Mouse (Mus musculus): ENCODE measurements around the gene Arcn1.
A peak's percentile ranks its signal among the peaks of the same experiment; 100 is the strongest.

The Arcn1 gene

DNA sequence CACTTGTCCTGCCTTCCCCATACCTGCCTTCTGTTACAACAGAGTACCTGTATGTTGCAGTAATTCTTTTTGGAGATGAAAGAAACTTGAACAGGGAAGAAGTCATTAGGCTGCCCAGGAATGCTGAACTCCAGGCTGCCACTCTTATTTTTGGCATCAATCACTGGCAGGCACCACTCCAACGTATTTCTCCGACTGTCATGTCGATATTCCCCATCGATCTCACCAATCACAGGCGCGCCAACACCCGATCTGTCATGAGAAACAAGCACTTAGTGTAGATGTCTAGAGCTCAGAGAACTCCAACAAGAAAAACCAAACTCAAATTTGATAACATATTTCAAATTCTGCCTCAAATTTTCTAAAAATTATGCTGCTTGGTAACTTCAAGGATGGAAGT is 22.3 kb downstream of the Arcn1 start:
- DNase-seq (ENCODE audit: low spot score) = no peak

DNA sequence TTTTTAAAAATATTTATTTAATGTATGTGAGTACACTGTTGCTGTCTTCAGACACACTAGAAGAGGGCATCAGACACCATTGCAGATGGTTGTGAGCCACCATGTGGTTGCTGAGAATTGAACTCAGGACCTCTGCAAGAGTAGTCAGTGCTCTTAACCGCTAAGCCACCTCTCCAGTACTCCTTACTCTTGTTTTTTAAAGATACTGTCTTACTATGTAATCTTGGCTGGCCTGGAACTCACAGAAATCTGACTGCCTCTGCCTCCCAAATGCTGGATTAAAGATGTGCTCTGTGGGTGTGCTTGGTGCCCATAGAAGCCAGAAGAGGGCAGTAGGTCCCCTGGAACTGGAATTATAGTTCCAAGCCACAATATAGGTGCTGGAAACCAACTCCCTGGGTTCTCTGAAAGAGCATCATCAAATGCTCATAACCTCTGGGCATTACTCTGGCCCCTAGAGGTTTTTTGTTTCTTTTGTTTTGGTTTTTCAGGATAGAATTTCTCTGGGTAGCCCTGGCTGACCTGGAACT is 26.9 kb downstream of the Arcn1 start:
- no peak for DNase-seq (ENCODE audit: low spot score)

DNA sequence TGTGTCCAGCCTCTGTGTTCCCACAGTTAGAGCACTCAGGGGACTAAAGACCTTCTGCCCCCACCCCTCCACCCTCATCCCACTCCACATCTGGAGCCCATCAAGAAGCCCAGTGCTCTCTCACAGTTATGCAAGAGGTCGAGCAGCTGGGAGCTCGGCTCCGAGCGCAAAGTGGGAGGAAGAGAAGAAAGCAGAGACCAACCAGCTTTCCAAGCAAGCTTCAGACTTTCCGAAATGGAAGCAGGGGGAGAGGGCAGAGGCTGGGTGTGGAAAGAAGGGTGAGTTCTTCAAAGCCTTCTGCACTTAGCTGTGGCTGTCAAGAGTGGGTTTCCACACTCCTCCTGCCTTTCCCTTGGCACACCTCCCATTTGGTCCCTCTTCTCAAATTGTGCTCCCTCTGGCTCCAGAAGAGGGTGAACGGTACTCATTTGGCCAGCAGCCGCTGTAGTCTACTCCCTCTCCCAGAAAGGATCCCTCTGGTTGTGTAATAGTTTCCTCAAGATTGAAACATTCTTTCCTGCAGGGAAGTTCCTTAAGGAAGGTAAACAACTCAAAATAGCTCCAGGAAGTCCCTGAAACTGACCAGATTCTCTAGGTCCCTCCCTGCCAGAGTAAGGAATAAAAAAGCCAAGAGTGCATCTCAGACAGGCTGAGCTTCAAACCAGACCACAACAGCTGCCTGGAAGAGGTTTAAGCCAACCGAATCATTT is 30.2 kb downstream of the Arcn1 start:
- DNase-seq (ENCODE audit: low spot score) = no peak

DNA sequence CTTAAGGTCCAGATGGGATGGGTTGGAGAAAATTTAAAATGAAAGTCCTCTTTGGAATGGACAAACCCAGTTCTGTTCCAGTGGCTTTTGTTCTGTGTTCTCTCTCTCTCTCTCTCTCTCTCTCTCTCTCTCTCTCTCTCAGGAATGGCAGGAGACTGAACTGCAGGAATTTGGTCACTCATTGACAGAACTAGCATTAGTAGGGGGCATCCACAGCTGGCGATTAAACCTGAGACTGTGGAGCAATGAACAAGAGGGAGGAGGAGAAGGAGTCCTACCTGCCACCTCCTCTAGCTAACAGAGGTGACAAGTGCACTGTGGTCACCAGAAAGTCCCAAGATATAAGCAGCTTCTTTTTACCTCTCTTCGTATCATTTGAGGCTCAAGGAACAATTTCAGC is 31.3 kb downstream of the Arcn1 start:
- DNase-seq (ENCODE audit: low spot score) = no peak

DNA sequence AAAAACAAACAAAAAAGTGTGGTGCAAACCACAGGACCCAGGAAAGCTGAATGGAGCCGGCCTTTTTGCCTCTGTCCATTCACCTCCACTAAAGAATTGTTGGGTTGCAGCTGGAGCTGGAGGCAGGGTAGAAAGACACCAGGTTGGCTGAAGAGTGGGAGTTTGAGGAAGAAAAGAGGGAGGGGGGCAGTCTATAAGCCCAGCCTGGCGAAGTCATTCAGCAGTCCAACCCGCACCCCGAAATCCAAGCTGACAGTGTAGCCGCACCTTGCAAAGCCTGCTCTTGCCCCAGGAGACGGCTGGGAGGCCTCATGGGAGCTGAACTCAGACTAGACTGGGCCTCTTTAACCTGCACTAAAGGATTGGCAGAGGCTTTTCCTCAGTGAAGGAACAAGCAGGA is 31.8 kb downstream of the Arcn1 start:
- no peak for DNase-seq (ENCODE audit: low spot score)

DNA sequence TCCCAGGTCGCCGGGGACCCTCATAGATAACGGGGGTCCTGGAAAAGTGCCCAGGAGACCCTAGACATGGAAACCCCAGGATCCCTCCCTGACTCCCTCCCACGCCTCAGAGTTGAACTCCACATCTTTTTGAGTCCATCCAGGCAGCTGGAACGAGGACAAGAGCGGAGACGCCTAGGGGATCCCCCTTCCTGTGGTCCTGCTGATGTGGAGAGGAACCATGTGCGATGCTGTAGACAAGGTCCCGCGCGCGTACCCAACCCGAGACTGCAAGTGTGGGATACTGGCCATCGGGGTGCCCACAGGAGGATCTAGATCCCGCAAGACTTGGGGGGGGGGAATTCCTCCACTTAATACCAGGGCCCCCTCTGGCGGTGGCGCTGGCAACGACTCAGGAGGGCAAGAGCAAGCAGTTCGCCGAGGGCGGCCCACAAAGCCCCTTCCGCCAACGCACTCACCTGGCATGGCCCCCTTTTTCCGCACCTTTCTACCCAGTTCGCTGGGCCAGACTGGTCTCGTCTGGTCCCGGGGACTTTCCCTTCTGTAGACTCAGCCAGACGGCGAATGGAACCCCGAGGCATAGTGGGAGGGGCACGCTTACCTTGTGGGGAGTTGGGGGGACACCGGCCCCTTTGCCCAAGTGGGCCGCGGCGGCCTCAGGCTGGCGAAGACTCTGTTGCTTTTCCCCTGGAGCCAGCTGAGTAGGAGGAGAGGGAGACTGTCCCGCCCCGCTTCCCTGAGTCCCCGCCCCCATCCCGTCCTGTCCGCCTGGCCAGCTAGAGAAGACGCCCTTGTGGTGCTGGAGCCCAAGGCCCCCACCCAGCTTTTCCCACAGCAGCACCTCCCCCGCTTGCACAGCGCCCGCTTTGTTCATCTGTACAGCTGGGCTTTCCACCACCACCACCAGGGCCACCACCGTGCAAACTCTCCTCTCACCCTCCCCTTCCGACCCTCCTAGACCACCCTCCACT is 32.8 kb downstream of the Arcn1 start, which contains the start of gene Phldb1:
Phldb1 (minus strand) TSS at position 675 of the 971 bp plus-strand sequence.
- no peak for DNase-seq (ENCODE audit: low spot score)

DNA sequence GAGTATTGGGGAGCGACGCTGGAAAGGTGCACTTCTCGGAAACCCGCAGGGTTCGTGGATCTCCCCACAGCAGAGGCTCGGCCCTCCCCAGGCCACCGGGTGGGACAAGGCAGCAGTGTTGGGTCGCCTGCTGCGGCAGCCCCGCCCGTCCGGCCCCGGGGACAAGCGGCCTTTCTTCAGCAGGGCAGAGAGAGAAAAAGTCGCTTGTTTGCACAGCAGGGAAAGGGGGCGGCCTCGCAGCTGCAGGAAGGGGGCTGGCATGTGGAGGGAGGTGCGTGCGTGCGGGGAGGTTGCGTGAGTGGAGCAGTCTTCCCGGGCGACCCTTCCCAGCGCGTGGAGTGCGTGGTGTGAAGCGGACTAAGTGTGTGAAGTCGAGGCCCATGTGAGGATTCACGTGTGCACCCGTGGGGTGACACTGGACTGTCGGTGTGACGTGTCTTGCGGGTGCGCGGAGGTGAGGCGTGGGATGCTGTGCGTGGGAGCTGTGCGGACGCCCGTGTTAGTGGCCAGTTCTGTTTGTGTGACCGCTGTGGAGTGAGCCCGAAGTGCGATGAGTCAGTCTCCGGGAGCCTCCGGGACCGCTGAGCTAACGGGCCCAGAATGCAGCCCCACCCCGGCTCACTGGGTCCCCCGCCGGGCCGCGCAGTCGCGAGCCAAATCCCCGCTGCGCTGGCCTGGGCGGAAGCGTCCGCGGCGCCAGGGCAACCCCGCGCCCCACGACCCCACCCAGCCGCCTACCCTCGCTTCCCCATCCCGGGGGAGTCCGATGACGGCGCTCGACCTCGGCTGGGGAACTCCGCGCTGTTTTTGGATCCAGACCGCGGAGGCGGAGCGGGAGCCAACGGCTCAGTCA is 33.7 kb downstream of the Arcn1 start:
- no peak for DNase-seq (ENCODE audit: low spot score)

DNA sequence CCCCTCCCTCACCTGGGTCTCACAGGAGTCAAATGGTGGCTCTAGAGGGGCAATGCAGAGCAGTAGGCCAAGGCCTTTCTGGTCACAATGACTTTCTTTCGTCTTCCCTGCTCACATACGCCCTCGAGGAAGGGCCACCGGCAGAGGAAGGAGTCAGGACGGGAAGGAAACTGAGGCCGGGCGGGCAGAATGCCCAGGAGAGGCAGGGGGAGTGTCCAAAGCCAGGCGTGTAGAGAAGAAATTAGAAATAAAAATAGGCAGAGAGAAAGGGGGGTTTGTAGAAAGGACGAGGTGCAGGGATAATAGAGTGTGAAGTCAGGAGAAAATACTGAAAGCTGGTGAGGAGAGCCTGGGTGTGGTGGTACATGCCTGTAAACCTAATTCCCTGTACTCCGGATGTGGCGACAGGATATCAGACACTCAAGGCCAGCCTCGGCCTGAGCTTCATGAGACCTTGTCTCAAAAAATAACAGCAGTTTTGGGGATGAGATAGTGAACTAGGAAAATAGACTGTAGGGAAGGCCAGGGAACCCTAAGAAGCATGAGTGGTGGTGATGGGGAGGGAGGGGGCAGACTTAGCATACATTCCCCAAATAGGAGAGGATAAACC is 34.6 kb downstream of the Arcn1 start:
- DNase-seq (ENCODE audit: low spot score) = no peak

DNA sequence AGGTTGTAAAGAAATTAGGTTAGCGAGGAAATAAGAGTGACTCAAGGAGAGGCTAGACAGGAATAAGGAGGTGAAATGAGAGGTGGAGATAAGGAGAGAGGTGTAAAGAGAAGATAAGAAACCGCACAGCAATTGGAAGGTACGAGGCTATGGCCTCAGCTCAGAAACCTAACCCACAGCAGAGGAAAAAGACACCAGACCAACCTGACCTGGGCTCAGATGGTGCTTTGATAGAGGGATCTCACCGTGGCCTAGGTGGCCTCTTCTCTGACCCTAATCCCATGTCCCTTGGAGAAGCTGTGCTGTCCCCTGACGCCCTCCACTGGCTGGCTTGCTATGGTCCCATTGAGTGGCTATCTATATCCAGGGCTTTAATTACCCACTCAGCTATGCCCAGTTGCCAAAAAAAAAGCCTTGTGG is 35.5 kb downstream of the Arcn1 start:
- no peak for DNase-seq (ENCODE audit: low spot score)

DNA sequence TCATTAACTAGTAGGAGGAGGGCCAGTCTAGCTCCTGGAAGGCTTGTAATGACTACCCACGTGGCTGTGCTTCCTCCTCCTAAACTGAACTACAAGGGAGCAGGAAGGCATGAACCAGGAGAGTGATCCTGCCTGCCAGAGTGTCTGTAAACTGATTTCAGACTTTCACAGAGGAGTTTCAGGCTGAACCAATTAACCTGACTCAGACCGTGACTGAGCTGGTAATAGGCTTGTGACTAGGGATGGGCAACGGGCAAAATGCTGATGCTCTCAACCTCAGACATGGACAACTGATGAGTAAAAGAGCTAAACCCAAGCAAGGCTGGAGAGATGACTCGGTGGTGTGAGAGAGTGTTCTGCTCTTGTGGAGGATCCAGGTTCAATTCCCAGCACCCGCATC is 40.2 kb downstream of the Arcn1 start:
- DNase-seq (ENCODE audit: low spot score) = no peak

DNA sequence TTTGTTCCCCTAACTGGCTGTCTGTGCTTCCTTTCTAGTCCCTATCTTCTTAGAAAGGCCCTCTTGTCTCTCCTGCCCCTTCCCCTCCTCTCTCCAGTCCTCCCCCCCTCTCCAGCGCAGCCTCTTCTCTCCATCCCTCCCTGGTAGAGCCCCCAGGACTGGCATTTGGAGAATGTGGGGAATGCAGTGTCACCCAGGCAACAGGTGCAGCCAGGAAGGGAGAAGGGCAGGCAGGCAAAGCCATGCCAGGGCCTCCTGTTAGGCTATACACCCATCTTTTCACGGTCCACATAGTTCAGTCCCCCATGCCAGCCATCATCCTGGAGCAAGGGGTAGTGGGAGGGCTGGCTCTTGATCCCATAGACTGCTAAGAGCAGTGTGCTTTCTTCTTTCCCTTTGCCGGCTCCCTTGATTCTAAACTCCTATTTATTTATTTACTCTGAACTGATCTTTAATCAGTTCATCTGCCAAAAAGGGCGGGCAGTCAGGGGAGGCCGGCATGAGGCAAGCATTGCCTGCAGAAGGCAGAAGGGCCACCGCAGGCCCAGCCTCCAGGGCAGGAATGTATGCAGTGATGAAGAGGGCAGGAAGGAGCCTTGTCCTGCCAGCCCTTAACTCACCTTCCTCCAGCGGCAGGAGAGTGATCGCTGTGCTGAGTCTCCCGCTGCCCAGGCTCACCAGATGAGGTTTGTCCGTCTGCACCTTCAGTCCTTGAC is 41.1 kb downstream of the Arcn1 start:
- no peak for DNase-seq (ENCODE audit: low spot score)

DNA sequence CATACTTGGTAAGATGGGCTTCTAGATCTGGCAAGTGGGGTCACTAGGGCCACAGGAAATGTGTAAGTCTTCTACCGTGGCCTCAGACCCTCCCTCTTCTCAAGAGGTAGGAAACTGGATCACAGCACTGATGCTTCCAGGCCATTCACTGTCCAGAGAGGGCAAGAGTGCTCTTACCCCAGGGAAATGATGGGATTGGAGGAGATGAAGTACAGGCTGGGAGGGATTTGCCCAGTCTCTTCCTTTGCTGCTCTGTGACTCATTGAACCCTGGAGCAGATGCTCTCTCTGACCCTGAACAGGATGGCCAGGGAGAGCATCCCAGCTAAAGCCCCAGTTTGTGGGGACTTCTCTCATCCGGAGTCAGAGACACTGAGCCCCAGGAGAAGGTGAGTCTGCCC is 43.0 kb downstream of the Arcn1 start:
- no peak for DNase-seq (ENCODE audit: low spot score)

DNA sequence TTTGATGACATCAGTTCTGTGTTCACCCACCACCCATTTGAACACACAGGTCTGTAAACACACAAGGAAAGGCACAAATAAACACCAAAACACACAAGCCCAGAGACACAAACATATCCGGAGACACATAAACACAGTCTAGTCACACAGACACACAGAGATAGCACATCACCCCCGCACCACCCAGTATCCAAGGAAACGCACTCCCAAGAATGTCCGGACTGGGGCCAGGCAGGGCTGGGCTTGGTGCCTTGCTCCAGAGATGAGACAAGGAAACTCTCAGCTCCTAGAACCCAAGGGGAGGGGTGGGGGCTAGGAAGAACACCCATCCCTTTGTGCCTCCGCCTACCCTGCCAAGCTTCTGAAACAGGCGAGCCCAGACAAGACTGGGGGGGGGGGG is 43.4 kb downstream of the Arcn1 start:
- no peak for DNase-seq (ENCODE audit: low spot score)

DNA sequence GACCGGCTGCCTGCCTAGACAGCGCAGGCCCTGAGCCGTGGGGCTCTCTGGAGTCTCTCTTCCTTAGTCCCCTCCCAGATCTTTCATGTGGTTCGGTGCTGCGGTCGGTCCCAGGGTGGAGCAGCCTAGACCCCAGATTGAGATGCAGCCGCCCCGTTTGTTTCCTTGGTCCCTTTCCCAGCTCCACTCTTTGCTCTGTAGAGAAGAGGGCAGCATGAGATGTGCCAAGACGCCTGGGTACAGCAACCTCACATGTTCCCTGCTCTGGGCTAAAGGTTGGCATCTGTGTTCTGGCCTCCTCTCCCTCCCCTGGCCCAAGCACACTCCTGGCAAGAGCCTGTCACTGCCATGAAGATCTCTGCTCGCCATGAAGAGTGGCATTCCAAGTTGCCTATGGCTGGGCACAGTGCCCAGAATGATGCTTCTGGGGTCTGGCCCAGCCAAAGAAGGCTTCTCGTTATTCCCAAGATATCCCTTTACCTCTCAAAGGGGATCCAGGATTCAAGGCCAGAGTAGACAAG is 44.1 kb downstream of the Arcn1 start:
- no peak for DNase-seq (ENCODE audit: low spot score)

DNA sequence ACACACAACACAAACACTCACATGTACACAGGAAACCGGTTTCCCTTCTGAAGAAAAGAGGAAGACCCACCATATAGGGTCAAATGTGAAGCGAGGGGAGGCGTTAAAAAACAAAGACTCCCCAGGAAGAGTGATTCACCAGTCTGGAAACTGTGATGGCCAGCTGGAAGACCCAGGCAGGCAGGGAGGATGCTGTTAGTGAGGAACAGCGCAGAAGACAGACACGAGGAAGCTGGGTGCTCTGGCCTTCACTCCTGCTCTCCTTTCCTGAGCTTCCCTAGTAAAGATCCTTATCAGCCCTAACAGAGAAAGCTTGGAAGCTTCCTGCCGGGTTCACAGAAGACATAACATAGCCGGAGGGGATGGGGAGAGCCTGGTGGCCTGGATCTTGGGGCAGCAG is 44.6 kb downstream of the Arcn1 start:
- DNase-seq (ENCODE audit: low spot score) = no peak

DNA sequence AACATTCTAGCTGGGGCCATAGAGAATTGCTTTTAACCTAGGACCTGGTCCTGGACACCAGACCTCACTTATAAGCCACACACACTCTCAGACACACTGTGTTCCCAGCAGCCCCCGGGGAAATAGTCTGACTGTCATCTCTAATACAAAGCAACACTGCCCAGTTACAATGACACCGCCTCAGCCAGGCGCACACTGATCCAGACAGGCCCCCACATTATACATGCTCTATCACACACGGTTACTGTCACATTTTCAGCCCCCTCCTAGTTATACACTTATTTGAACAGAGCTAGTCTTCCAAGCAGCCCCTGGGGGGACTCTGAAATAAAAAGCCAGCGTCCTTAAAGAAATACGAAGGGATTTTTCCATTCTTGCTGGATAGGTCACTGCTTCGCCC is 45.1 kb downstream of the Arcn1 start:
- DNase-seq (ENCODE audit: low spot score) = no peak

DNA sequence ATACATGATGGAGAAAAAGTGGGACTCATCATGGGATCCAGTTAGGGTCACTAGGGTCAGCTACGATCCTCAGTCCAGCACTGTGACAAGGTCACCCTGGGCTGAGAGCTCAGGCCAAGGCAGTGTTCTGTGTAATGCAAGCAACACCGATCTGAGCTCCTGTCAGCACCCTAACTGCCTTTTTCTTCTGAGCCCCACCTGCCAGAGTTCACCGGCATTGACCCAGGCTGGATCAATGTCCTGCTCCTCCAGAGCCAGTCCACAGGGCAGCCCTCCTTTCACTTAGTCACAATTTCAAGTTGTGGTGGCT is 45.8 kb downstream of the Arcn1 start:
- DNase-seq (ENCODE audit: low spot score) = no peak

DNA sequence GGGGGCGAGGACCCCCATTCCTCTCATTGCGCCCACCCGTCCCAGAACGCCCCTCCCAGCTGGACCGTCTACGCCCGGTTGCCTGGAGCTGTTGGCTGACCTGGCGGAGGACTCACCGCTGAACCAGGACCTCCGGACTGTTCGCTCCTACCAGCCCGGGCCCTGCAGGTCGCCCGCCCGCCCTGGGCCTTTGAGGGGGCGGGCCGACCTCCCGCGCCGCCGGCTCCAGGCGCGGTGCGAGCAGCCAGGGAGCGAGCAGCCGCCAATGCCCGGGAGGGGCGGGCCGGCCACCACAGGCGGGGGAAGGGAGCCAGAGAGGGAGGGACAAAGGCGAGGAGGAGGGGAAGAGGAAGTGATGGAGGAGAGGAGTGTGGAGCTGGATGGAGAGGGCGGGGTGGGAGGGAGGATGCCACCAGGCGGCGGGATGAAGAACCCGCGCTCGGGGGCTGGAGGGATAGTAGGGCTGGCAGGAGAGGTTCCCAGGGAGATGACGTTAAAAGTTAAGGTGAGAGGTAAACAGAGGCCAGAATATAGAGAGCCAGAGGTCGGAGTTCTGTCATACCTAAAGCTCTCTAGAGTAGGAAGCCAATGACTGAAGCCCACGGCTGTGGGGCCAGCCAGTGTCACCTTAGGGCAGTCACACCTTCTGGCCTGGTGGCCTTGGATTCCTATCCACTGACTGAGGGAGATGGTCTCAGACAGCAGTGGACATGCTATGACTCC is 46.3 kb downstream of the Arcn1 start:
- peak; percentile 54 for DNase-seq (ENCODE audit: low spot score)

DNA sequence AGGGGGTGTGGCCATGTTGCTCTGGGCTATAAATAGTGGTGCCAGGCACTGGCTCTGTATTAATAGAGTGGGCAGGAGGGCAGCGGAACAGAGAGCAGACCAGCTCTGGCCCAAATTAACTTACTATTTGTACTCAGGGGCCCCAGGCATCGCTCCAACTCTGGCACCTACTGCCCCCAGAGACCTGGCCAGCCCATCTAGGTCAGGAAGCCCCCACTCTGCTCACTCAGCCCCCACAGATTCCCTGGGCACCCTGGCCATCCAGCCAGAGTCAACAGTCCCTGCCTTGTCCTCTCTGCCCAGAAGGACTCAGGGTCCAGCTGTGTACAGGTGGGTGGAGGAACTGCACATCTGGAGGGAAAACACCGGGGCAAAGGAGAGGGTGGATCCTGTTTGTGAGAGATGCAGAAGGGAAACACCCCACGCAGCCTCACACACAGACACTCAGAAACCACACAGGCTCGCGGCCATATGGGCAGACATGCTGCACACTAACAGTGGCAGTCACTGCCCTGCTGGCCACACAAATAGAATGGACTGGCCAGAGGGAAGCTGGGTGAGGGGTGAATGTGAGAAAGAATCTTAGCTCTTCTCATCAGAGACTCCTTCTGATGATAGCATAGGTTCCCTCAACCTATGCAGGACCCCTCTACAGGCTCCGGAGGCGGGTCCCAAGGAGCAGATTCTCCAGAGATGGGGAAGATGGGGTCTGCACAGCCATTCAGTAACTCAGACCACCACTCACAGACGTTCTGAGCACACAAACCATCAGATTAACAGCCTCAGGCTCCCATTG is 47.1 kb downstream of the Arcn1 start:
- no peak for DNase-seq (ENCODE audit: low spot score)

Data from ovary, postnatal 10 days (tissue).